Mouse (Mus musculus) spleen, adult 18-20 months (tissue): Measurements from ENCODE around the gene Tnpo2.

ENCODE experiments used
- DNase-seq, 2 experiments: peaks; one replicate each; pipeline ENCODE4 v3.0.0; 2022; ENCODE audit warnings: mixed read lengths in 2 of 2

Tnpo2 gene

DNA sequence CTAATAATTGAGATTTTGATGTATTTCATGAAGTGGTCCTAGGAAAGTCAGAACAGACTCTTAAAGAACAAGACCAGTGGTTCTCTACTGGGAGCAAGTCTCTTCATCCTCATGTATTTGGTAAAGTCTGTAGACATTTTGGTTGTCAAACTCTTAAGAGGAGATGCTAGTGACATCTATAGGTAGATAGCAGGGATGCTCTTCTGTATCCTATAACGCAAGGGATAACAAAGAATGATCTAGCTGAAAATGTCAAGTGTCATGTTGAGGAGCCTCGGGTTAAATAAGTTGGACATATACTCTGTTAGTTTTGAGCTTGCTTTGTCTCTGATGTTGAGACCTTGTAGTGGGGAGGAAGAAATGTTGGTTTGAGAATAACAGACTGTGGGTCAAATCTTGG is 8.8 kb upstream of the Tnpo2 start:
- no peak for DNase-seq

DNA sequence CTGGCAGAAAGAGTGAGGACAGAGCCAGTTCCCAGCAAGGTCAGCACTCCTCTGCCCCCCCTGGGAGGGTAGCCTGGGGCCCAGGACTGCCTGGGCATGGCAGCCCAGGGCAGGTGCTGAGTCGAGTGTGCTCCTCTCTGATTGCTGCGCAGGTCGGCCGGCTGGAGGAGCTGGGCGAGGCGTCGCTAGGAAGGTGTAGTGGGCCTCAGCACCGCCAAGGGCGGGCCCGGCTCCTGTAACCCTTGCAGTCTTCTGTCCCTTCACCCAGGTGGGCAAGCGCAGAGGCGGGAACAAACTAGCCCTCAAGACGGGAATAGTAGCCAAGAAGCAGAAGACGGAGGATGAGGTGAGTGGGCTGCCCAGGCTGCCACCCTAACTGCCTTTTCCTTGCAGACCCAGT is 7.4 kb upstream of the Tnpo2 start:
- no peak for DNase-seq

DNA sequence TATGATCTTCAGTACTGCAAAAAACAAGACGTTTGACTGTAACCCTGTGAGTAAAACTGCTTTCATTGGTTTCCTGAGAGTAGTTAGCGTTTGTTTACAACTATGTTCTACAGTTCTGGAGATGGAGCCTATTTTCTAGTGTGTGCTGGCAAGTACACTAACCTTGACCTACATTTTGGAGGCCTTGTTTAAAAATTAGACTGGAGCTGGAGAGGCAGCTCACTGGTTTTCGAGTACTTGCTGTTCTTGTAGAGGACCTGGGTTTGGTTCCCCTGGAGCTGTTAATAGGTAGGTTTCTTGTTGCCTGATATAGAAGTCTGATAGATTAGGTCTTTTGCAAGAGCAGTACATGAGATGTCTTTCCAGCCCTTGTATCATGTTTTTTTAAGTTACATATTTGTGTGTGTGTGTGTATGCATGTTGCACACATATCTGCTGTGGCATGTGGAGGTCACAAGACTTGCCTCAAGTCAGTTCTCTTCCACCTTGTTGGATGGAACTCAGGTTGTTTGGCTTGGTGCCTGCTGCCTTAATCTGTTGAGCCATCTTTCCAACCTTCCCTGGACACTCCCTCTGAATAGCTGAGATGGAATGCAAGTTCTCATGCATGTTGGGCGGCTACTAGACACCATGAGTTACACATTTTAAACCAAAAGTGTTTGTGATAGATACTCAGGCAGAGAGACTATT is 3.9 kb upstream of the Tnpo2 start:
- DNase-seq: no peak

DNA sequence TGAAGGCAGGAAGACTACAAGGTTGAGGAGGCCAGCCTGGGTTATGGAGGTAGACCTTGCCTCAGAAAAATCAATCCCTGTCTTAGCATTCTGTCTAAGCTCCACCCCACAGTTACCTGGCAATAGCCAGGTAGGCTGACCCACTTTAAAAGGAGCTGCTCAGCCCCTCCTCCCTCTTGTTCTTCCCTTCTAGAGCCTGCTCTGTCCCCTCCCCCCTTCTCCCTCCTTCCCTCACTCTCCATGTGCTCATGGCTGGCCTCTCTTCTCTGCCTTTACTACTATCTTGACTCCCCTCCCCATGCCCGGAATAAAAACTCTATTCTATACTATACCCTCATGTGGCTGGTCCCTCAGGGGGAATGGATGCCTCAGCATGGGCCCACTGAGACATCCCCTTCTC is 2.8 kb upstream of the Tnpo2 start:
- no peak for DNase-seq

DNA sequence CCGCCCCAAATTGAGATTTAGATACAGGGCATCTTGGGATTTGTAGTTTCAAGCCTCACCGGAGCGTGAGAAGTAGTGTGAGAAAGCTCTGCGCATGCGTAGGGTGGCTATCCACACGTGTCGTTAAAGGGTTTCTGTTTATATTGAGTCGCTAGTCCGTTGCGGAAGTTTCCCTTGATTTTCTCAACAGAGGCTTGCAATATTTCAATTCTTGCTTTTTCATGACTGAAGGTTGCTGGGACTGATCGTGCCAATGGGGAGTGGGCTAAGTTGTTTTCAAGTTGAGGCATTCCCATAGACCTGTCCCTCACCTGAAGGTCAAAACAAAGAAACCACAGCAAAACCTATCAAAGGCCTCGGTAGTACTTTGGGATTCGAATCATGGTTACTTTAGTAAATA is 2.0 kb upstream of the Tnpo2 start:
- DNase-seq: peak; percentile 64 to 73

DNA sequence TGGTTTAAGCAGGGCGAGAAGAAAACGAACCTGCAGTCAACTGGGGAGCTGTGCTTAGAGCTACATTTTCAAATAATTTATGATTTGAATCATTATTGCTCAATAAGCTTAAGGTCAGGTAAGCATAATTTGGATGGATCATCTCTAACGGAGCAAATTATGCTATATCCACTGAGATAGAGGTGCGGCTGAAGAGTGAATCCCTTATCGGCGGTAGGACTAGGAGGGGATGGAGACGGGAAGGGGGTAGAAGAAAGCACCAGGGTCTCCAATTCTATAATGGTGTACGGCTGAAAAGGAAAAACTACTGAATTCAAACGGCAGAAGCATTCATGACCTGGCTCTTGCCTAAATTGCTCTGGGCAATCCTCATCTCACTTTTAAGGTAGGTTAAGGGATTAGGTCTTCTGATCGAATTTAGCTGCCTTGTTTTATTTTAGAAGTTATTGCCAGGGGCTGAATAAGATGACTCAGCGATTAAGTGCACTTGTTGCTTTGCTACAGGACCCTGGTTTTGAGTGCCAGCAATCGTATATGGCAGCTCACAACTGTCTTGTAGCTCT is 1.5 kb upstream of the Tnpo2 start:
- DNase-seq: no peak

DNA sequence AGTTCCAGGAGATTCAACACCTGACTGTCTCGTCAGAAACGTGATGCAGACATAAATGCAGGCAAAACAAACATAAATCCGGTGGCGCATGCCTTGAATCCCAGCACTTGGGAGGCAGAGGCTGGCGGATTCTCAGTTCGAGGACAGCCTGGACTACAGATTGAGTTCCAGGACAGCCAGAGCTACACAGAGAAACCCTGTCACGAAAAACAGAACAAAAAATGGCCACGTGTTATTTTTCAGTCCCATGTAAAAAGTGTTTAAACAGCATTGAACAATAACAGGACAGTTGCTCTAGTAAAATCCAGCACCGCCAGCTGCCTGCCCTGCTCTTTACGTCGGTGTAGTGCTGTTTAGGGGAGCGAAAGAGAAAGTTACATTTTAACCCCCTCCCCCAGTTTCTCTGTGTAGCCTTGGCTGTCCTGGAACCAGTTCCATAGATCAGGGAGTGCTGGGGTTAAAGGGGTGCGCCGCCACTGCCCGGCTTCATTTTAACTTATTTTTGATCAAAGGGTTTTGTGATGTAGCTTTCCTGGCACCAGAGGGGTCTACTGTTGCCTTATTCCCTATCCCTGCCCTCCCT is 896 bp upstream of the Tnpo2 start:
- peak in 1 of 2 experiments; percentile 26 for DNase-seq

DNA sequence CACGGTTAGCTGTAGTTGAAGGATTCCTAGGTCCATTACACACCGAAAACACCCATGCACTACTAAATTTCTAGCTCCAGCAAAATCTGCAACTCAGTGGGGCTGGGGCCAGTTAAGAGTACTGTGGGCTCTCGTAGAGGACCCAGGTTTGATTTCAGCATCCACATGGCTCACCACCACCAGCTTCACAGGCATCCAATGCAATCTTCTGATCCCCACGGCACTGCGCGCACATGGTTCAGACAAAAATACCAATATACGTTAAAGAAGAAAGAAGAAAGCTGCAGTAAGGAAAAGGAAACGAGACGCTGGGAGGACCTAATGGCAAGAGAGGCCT is 366 bp upstream of the Tnpo2 start:
- no peak for DNase-seq

DNA sequence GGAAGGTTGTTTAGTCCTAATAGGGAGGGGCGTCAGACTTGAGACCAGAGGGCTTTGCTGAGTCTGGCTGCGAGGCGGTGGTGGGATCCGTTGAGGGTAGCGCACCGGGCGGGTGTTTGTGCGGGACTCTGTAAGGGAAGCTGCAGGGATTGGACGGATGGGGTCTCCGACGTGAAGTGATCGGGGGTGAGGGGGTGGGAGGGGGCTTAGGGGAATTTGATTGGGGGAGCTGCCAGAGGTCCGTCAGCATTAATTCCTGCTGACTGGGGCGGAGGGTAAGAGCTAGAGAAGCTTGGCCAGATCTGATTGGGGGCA is 608 bp downstream of the Tnpo2 start:
- no peak for DNase-seq

DNA sequence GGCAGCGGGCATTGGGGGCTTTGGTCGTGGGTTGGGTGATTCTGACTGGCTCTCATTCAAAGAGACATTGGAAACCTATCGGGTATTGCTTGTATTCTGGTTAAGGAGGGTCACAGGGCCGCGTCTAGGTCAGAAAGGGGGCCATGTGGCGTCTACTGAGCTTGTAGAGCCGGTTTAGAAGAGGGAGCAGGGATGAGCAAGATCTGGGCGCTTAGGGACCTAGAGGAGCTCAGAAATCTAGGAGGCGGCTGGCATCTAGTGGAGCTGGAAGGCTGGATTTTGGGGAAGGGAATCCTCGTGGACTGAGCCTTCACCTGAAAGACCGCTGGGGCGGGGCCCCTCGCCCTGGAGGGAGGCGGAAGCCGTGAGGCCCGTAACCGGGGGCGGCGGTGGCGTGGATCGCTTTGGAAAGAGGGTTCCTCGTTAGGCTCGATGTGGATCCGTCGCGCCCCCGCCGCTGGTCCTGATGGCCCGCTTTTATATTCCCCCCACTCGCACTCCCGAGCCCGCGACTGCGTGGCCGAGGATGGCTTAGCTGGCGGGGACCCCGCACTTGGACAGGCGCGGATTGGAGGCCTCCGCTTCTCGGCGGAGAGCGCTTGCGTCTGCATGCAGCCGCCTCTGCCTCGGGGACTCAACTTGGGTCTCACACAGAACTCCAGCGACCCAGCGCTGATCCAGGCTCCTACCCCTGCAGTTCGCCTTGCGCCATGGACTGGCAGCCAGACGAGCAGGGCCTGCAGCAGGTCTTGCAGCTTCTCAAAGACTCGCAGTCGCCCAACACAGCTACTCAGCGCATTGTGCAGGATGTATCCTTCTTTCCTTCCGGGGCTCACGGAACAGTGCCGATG is 1.2 kb downstream of the Tnpo2 start:
- DNase-seq: peak; percentile 32 to 67

DNA sequence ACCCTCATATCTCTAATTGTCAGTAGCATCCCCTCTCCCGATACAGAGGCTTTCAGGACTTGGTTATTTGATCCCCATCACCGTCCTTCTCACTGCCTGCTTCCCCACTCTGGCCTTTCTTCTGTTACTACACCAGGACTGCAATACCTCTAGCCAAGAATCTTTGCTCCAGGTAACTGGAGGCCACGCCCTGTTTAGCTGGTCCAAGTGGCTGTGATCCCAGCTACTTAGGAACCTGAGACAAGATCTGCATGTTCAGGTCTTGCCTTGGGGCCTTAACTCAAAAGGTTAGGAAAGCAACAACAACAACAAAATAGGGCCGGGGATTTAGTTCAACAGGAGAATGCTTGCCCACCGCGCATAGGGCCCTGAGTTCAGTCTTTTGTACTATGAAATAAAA is 6.9 kb downstream of the Tnpo2 start:
- DNase-seq: no peak

DNA sequence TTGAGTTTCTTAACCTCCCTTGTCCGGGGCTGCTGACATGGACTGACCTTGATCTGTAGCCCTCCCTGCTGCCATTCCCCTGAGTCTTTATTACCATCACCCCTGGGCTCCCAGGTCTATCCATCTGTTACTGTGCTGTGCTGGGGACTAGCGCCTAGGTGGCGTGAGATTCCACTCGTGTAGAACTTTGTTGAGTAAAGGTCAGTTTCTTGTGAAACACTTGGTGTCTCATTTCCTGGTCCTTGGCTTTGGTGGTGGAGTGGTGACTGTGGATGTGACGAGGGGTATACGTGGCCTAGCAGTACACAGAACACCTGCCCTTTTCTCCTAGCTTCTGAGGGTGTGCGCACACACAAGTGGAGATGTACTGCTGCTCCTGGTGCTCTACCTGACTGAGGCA is 20.7 kb downstream of the Tnpo2 start:
- DNase-seq: no peak

DNA sequence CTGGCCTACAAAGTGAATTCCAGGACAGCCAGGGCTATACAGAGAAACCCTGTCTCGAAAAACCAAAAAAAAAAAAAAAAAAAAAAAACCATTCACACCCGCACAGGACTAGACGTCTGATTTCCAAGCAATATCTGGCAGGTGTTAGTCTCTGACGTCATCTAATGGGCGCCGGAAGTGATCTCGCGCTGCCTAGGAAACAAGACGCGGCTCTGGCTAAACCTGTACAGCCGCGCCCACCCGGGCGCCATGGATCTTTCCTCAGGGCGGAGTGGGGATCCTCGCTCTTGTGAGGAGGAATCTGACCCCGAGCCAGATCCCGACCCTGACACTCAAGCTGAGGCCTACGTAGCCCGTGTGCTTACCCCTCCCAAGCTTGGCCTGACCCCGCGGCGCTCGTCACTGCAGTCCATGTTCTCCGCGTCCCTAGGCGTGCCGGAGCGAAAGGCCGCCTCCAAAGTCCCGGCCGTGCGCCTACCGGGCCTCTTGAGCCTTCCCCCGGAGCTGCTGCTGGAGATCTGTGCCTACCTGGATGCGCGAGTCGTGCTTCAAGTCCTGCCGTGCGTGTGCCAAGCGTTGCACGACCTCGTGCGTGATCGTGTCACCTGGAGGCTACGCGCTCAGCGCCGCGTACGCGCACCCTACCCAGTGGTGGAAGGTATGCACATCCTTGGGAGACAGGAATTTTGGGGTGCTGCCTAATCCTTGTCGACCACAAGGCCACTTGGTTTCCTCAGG is 23.3 kb downstream of the Tnpo2 start, which contains the start of gene Fbxw9:
Gene Fbxw9, plus strand, starts transcription at position 177 of the 738 bp plus-strand sequence.
- DNase-seq: peak; percentile 73 to 81

DNA sequence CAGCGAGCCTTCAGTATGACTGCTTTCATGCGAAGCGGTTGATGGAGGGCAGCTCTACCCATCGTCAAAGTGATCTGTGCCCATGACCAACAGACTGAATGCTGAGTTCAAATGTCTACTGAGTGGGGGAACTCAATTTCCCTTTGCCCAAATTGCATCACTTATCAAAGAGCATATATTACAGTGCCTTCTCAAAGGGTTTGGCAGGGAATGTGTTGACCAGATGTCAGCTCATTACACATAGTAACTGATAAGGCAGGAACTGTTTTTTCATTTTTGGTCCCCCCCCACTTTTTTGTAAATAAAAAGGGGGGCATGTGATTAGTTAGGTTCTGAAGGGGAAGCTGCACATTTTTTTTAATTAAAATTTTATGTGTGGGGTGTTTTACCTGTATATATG is 25.9 kb downstream of the Tnpo2 start:
- no peak for DNase-seq

DNA sequence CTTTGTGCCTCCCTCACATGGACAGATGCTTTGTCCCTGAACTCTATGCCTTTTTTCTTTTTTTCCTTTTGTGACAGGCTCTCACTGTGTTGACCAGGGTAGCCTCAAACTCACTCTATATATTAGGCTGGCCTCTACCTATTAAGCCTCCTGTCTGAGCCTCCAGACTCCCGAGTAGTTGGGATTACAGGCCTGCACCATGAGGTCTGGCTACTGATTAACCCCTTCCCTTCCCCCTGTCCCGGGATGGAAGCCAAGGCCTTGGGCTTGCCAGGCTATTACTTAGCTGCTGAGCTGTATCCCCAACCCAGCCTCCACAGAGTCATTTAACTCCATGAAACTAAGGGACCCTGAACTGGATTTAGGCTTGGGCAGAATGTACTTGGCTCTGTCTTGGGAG is 28.5 kb downstream of the Tnpo2 start:
- no peak for DNase-seq

DNA sequence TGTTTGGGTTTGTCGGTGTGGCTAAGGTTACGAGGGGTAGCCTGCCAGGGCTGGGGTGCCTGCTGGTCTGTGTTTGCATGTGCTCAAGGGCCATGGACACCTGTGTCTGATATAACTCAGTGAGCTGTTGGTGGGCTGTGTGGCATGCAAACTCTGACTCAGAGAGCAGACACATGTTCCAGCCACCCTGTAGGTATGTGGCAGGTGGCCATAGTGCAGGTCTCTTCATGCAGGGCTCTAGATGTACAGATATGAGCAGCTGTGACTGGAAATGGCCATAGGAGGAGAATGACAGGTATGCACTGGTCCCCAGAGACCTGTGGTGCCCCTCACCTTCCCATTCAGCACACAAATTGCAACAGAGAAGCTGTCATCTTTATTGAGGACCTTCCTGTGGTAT is 30.4 kb downstream of the Tnpo2 start:
- DNase-seq: no peak

DNA sequence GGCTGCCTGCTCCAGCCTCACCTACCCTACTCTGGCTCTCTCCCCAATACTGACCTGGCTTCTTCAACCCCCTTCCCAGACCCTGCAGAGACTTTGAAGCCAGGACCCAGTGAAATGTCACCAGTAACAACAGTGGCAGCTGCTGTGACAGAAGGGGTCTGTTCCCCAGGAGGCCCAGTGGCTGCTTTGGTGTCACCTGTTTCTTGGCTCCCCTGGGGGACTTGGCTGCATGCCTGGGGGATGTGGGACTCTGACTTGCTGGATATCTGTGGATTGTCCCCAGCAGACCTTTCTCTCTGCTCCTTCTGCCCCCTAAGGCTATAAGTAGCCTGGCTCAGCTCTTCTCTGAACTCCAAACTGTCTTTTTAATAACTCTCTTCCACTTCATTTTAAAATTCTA is 31.3 kb downstream of the Tnpo2 start, which contains the start of gene Gm5741:
Gene Gm5741, minus strand, starts transcription at position 1 of the 400 bp plus-strand sequence.
- no peak for DNase-seq

DNA sequence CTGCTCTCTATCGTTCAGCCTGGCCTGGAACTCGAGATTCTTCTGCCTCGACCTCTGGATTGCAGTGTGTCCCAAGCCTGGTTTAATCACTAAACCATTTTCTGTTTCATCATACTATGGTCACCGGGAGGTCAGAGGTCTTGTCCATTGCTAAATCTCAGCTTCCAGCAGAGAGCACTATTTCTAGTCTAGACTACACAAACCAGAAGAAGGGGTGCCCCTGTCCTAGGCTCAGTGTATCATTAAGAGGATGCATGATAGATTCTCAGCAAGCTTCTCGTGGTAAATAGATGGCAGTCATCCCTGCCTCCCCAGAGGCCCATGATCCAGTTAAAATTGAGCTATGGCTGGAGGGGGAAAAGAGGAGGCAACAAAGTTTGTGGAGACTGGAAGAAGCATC is 34.3 kb downstream of the Tnpo2 start:
- no peak for DNase-seq

DNA sequence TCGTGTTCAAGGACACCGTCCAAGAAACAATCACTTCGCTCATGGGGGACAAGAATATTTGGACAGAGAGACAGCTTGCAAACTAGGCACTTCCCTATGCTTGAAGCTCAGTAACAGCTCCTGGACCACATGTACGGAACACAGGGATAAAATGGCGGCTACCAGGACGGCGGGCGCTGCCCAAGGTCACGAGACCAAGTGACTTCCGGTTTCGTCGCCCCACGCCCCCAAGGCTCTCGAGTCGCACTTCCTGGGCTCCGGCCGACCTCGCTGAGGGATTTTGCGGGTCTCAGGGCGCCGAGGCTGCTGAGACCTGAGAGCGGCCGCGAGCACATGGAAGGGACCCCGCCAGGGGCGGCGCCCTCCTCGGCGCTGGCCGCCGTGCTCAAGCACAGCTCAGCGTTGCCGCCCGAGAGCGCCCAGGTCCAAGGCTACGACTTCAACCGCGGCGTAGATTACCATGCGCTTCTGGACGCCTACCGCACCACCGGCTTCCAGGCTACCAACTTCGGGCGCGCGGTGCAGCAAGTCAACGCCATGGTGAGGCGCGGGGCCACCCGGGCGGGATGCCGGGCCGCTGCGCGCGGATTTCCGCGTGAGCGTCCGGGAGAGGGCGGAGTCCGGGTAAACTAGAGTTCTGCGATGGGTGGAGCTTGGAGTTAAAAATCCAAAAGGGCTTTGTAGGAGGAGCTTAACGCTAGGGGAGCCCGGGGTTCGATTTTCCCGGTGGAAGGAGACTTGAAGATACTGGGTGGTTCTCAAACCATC is 35.0 kb downstream of the Tnpo2 start, which contains the start of gene Dhps:
Gene Dhps, plus strand, starts transcription at position 244 of the 768 bp plus-strand sequence.
- peak; percentile 83 to 87 for DNase-seq

DNA sequence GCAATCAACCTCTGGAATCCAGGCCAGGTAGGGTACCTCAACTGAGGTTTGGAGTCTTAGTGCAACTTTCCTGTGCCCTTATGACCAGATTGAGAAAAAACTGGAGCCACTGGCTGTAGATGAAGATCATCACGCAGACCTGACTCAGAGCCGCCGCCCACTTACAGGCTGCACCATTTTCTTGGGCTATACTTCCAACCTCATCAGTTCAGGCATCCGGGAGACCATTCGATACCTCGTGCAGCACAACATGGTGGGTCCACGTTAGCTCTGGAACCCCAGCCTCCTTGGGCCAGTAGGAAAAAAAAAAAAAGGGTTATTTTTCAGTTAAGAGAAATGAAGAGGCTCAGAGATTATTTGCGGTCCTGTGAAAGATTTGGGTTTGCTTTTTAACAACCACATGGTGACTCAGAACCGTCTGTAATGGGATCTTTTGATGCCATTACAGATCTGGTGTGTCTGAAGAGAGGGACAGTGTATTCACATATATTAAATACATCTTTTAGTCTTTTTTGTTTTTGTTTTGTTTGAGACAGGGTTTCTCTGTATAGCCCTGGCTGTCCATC is 35.7 kb downstream of the Tnpo2 start:
- peak in 1 of 2 experiments; percentile 13 for DNase-seq

DNA sequence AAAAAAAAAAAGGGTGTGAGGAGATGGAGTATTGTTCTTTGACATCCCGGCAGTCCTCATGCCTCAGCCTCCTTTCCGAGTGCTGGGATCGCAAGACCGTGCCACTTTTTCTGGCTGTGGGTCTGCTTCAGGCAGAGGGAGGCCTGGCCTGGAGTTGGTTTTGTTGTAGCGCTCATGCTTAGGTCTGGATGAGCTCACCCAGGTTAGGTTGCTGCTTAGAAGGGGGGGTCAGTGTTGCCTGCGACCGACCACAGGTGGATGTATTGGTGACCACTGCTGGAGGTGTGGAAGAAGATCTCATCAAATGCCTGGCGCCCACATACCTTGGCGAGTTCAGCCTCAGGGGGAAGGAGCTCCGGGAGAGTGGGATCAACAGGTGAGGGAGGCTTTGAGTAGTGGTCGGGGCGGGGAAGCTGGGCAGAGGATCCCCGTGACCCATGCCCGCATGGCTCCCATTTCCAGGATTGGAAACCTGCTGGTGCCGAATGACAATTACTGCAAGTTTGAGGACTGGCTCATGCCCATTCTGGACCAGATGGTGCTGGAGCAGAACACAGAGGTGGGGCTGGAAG is 36.4 kb downstream of the Tnpo2 start:
- DNase-seq: no peak
